Mouse (Mus musculus) megakaryocyte progenitor cell, adult 5-6 weeks (primary cell): Measurements from ENCODE around the gene Pnpo. TPM values are rescaled to one million over a fixed set of nuclear protein-coding genes. Genes with fewer than 3 reads are reported as not detected.
A peak's percentile ranks its signal among the peaks of the same experiment; 100 is the strongest.

Source experiments
- ATAC-seq: replicated peaks from 2 replicates; pipeline ENCODE4 v1.8.0; 2016; ENCODE audit warnings: mild to moderate bottlenecking, moderate TSS enrichment, inconsistent platforms; ENCODE audit not compliant: poor library complexity
- total RNA-seq, 2 experiments: library from RNA; stranded (forward) in 1 of 2; stranded (reverse) in 1 of 2; fragments of 157-497, 149-512 nt in 1 of 2; fragments of 200-1000 nt in 1 of 2; gene quantifications; 2 replicates each; pipeline versions ENCODE4 v1.2.3 to v1.2.4; 2015 to 2017

Gene Pnpo
- total RNA-seq, 2 experiments from 2014 or later = 23.0 to 36.3 TPM

DNA sequence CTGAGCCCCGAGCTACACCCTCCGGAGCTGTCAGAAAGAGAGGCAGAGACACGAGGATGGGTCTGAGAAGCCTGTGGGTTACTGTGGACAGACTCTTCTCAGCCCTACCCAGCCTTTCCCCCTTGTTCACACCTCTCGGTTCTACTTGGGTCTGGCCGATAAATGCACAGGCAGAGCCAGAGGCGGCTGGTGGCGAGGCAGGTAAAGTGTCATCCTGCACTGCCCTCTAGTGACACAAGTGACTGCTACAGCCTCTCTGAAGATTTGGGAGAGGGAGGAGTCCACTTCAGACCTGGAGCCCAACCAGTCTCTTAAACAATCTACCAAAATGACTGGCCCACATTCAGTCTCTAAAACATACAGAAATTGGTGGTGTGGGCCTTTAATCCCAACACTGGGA lies 33.8 kb downstream of the Pnpo start:
- ATAC-seq = peak; percentile 97

DNA sequence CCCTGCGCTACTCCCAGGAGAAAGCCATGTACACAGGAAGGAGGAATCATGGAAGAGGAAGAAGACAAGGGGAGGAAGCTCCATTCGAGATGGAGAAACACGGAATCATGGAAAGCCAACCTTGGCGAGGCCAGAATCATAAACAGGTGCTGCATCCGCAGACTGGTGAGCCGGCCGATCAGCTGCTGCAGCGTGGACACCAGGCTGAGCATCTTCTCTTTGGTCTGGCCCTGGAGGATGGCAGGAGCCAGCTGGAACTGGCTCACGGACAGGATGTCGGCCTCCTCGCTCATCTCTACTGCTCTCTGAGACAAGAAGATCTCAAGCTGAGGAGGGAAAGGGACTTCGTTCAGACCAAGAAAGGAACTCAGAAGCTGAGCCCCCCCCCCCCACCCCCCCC lies 35.2 kb downstream of the Pnpo start:
- no peak for ATAC-seq

DNA sequence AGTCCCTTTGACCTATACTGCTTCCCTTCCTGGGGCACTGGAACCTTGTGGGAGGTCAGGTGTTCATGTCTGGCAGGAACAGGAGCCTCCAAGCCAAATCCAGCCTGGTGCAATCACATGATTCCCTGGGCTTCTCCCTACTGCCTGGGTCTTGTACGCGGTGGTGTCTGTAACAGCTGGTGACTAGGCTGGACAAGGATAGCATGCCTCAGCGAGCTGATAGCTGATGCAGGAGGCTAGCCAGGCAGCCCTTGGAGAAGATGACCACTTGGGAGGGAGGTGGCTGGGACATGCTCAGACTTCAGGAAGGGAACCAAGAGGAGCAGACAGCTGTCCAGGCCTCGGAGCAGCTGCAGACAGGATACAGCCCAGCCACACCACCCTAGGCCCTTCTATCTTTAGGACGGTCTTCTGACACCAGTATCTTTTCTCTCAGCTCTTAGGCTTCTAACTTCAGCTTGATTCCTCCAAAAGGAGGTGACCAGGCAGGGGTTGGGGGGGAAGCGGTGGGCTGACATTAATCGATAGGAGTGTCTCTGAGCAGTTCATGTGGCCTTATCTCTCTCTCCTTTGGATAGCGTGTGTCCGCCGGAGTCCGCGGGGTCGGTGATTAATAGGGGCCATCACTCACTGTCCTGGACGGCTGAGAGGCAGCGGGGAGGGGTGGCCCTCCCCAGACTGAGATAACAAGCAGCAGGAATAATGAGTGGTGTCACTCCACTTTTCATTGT lies 37.2 kb downstream of the Pnpo start:
- ATAC-seq = no peak

DNA sequence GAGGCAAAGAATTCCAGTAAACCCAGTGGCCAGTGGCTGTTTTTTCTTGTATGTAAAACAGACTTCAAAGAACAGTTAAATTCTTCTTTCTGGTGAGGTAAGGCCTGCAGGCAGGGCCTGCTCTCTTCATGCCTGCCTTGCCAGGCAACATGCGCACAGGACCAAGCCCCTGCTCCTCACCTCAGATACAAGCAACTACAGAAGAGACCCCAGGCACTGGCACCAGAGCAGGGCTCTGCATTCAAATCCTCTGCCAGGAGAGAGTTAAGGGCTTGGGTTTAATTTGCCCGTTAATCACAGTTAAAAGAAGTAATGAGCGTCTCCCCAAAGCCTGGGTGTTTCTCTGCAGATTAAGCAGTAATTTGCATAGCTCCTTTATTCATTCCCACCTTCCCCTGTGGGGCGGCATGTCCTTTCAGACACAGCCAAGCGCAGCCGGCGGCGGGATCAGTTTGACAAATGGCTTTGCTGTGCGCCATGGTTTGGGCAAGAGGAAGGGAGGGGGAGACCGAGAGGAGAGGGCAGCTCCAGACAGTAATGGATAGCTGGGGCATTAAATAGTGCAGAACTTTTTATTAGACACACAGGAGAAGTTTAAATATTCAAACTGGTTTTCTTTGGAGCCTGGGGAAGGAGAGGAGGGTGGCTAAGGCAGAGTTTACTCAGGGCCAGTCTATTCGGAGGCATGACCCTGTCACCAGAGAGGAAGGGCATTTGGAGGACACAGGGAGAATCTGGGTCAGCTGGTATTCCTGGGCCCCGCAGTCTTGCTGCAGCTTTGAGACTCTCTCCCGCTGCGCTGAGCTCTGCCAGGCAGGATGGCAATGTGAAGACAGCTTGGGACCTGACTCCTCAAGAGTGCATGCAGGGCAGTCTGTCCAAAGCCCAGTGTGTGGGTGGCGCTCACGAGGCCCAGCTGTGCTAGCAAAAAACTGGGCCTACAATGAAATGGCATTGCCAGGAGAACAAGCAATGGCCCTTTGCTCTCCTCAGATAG lies 40.8 kb downstream of the Pnpo start:
- ATAC-seq = no peak

DNA sequence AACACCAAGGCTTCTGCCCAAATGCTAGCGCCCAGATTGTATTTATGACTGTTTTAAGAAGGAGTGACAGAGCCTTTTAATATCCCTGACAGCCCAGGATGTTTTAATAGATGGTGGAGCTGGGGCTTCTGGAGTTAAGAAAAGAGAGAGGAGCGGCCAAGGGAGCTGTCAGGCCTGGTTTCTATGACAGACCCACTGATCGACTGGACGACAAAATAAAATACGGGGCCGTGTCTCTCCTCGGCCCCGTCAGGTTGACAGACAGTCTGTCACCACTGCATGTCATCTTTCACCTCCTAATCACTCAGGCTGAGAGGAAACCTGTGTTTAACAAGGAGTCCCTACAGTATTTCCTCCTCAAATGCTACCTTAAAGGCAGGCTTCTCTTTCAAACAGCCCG lies 42.5 kb downstream of the Pnpo start:
- ATAC-seq = no peak

DNA sequence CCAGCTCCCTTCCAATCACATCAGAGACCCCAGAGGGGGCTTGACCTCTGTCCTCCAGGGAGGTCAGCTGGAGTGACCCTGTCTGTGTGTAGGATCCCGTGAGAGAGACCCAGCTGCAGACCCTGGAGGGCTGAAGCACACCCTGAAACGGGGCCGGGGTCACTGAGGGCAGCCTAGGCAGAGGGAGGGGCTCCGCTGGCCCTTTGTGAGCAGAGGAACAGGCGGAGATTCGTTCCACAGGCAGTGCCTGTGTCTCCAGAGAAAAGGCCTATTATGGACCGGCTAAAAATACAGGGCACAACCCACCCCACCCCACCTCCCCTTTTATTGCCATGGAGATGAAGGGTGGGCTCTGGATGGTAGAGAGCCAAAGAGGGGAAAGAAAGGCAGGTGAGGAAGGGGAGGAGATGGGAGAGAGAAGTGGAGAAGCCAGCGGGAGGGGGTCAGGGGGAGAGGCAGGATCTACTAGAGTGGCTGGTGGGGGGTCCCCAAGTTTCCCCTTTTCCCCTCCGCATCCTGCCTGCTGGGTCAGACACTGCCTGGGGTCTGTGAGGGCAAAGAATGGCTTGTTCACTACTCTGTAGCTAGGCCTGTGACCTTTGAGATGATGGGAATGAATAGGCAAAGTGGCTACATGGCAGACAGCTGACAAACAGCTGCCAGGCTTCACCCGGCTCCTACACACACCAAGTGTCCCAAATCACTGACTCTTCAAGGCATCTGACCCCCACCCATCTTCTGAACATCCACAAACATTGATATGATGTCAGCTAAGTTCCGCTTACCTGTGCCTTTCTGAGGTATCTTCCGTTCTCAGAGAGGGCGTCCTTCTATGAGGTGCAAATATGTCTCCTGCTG lies 44.1 kb downstream of the Pnpo start:
- no peak for ATAC-seq

DNA sequence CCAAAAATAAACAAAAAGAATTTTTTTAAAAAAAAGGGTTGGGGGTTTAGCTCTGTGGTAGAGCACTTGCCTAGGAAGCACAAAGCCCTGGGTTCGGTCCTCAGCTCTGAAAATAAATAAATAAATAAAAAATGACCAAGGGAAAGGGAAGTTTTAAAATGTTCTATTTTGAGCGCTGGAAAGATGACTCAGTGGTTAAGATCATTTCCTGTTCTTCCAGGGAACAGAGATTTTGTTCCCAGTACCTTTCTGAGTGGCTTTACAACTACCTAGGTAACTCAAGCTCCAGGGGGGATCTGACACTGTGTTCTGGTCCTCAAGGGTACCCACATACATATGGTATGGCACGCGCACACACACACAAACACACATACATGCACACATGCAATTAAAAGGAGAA lies 47.9 kb downstream of the Pnpo start:
- ATAC-seq = no peak

DNA sequence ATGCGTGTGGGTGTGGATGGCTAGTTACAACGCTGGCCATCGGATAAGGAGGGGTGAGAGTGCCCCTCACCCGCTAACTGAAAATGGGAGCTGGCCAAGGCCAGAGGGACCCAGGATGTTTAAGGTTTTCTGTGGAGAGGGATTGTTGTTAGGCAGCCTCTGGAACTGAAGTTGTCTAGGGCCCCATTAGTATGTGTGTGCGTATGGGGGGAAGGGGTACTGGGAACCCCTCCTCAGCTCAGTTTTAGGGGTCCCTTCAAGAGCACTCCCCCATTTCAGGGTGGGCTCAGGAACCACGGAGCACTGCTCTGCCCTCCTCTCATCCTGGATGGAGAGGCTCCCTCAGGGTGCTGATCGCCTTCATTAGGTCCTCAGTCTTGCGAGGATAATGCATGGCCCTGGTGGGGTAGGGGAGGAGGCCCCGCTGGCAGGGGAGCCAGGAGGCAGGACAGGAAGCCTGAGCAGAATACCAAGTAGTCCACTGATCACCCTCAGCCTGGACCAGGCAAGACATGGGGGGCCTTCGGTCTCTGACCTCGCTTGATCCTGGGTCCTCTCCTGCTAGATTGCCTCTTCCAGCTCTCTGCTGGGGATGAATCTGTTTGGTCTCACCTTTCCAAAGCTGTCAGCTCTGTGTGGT lies 50.5 kb downstream of the Pnpo start:
- no peak for ATAC-seq

DNA sequence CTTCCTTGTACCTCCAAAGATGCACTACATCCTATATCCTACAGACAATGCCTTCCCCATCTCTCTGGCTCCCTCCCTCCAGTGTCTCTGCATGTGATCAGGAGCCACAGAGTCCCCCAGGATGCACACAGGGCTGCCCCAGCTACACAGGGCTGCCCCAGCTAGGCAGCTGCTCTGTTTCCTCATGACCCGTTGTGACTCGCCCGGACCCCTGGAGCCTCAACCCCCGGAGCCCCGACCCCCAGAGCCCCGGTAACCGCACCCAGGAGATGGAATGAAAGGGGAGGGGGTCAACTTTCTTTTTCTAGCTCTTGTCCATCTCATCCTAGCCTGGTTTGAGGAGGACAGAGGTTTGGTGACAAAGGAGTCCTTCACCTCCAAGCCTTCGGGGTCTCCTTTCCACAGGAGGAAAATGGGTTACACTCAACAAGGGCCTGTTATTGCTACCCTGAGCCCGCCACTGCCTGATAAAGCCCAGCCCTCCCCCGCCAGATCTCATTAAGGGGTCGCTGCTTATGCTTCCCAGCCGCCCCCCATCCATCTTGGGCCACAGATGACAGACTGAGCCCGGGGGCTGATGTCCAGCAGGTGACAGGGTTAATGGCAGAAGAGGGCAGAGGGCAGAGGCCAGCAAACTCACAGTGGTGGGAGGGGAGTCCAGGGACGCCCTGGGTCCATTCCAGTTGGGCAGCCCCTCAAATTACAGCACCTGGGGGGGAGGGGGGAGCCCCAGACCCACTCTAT lies 51.8 kb downstream of the Pnpo start:
- ATAC-seq = no peak

Other genes with a start within 250 kb of the Pnpo start
- gene Snx11, start 166.4 kb downstream of the Pnpo start, total RNA-seq (2015) = 8.6 and 9.6 TPM in 2 replicates
- gene Snx11, start 166.4 kb downstream of the Pnpo start, total RNA-seq (2017) = 16.9 and 17.3 TPM in 2 replicates
- gene Cbx1, start 154.9 kb downstream of the Pnpo start, total RNA-seq (2015) = 61.3 and 70.5 TPM in 2 replicates
- gene Cbx1, start 154.9 kb downstream of the Pnpo start, total RNA-seq (2017) = 94.4 and 116 TPM in 2 replicates
- gene Nfe2l1, start 114.0 kb downstream of the Pnpo start, total RNA-seq (2015) = 39.0 and 39.8 TPM in 2 replicates
- 41.0 and 42.5 TPM in 2 replicates for gene Nfe2l1, start 114.0 kb downstream of the Pnpo start, total RNA-seq (2017)
- 6.2 and 6.5 TPM in 2 replicates for gene Copz2, start 94.1 kb downstream of the Pnpo start, total RNA-seq (2015)
- 3.3 and 4.0 TPM in 2 replicates for gene Copz2, start 94.1 kb downstream of the Pnpo start, total RNA-seq (2017)
- 30.3 and 31.4 TPM in 2 replicates for gene Cdk5rap3, start 27.5 kb downstream of the Pnpo start, total RNA-seq (2015)
- 70.1 and 74.3 TPM in 2 replicates for gene Cdk5rap3, start 27.5 kb downstream of the Pnpo start, total RNA-seq (2017)
- gene Prr15l, start 15.9 kb downstream of the Pnpo start, total RNA-seq (2015) = not detected in 2 replicates
- not detected in 2 replicates for gene Prr15l, start 15.9 kb downstream of the Pnpo start, total RNA-seq (2017)
- 21.0 and 27.4 TPM in 2 replicates for gene Sp2, start 39.0 kb upstream of the Pnpo start, total RNA-seq (2015)
- gene Sp2, start 39.0 kb upstream of the Pnpo start, total RNA-seq (2017) = 2.3 and 2.8 TPM in 2 replicates
- not detected in 2 replicates for gene Sp6, start 69.4 kb upstream of the Pnpo start, total RNA-seq (2015)
- gene Sp6, start 69.4 kb upstream of the Pnpo start, total RNA-seq (2017) = 0.03 TPM in 1 of 2 replicates, not detected in the other
- 3.0 and 4.2 TPM in 2 replicates for gene Scrn2, start 86.0 kb upstream of the Pnpo start, total RNA-seq (2015)
- gene Scrn2, start 86.0 kb upstream of the Pnpo start, total RNA-seq (2017) = 18.3 and 21.1 TPM in 2 replicates
- 0.64 and 0.69 TPM in 2 replicates for gene Lrrc46, start 97.4 kb upstream of the Pnpo start, total RNA-seq (2015)
- gene Lrrc46, start 97.4 kb upstream of the Pnpo start, total RNA-seq (2017) = not detected in 2 replicates
- 32.1 and 34.0 TPM in 2 replicates for gene Mrpl10, start 97.6 kb upstream of the Pnpo start, total RNA-seq (2015)
- gene Mrpl10, start 97.6 kb upstream of the Pnpo start, total RNA-seq (2017) = 19.7 and 24.5 TPM in 2 replicates
- 8.5 and 9.7 TPM in 2 replicates for gene Osbpl7, start 106.6 kb upstream of the Pnpo start, total RNA-seq (2015)
- gene Osbpl7, start 106.6 kb upstream of the Pnpo start, total RNA-seq (2017) = 8.3 and 10.5 TPM in 2 replicates
- gene Tbx21, start 171.3 kb upstream of the Pnpo start, total RNA-seq (2015) = not detected in 2 replicates
- gene Tbx21, start 171.3 kb upstream of the Pnpo start, total RNA-seq (2017) = not detected in 2 replicates
- 3.6 and 4.1 TPM in 2 replicates for gene Tbkbp1, start 207.5 kb upstream of the Pnpo start, total RNA-seq (2015)
- gene Tbkbp1, start 207.5 kb upstream of the Pnpo start, total RNA-seq (2017) = 2.5 and 5.8 TPM in 2 replicates
- gene Kpnb1, start 243.9 kb upstream of the Pnpo start, total RNA-seq (2015) = 156 and 175 TPM in 2 replicates
- gene Kpnb1, start 243.9 kb upstream of the Pnpo start, total RNA-seq (2017) = 312 and 387 TPM in 2 replicates